Mouse (Mus musculus): ENCODE measurements around the gene Hyal3. TPM values are rescaled to one million over a fixed set of nuclear protein-coding genes. Genes with fewer than 3 reads are reported as not detected.

Gene Hyal3
- total RNA-seq, 1 experiment = 0.54 TPM

- Histone ChIP-seq H3K4me1 (ENCODE audit: control insufficient read depth in 2 of 2, insufficient read depth in 2 of 2, low read length in 2 of 2, poor library complexity in 1 of 2) (peaks cover 15 to 56% of the 10 kb centered on the region in 2 experiments; a peak in 3 of 4 replicates), H3K36me3 (ENCODE audit: control insufficient read depth, insufficient read depth, low read length, poor library complexity, severe bottlenecking) (peaks cover 6% of the 10 kb centered on the region; the same call in 1 of the 2 replicates), H3K4me3 (ENCODE audit: insufficient read depth in 1 of 2, low read depth in 1 of 2, low read length in 2 of 2, poor library complexity in 1 of 2, severe bottlenecking in 1 of 2) (peak overlapping the region; percentile 8 to 45; a peak in 2 of 4 replicates), H3K9ac (ENCODE audit: insufficient read depth, low read depth, low read length, poor library complexity, severe bottlenecking) (peak overlapping the region; percentile 66; the same call in 1 of the 2 replicates), H3K27ac (ENCODE audit: insufficient read depth, low read depth, low read length, poor library complexity, severe bottlenecking) (peak overlapping the region; percentile 50; the same call in 1 of the 2 replicates), H3K9me3 (ENCODE audit: control insufficient read depth, insufficient read depth, low read depth, low read length) (no peaks in the 10 kb centered on the region)
- no peak for TF ChIP-seq ZNF384 (IDR thresholded peaks at IDR 0.05; ENCODE audit: low read depth, low read length)
- TF ChIP-seq CHD2 (IDR thresholded peaks at IDR 0.05; ENCODE audit: low read depth, low read length) = peak; percentile 34; the same call in 1 of the 2 replicates
- in situ Hi-C loops (cut with MboI; ENCODE audit: low sequenced_read_pairs in 2 of 2, unreplicated experiment in 2 of 2) = no loop called here
- DNase-seq (ENCODE audit: low read depth, low spot score) = peak; percentile 98
Measured at GRCm38 (mm10) chr9:107626844-107627277, 46.2 kb downstream of the Hyal3 start.

GRCm38 (mm10) chr9:107627387-107628255 is 47.0 kb downstream of the Hyal3 start:
- DNase-seq (ENCODE audit: low read depth, low spot score) = no peak
- Histone ChIP-seq H3K9ac (ENCODE audit: insufficient read depth, low read depth, low read length, poor library complexity, severe bottlenecking) (peak overlapping the region; percentile 21; the same call in 1 of the 2 replicates), H3K27ac (ENCODE audit: insufficient read depth, low read depth, low read length, poor library complexity, severe bottlenecking) (peak overlapping the region; percentile 50; the same call in 1 of the 2 replicates), H3K36me3 (ENCODE audit: control insufficient read depth, insufficient read depth, low read length, poor library complexity, severe bottlenecking) (peaks cover 5% of the 10 kb centered on the region; the same call in 1 of the 2 replicates), H3K4me3 (ENCODE audit: insufficient read depth in 1 of 2, low read depth in 1 of 2, low read length in 2 of 2, poor library complexity in 1 of 2, severe bottlenecking in 1 of 2) (peak overlapping the region; percentile 9 to 19; a peak in 1 of 4 replicates), H3K4me1 (ENCODE audit: control insufficient read depth in 2 of 2, insufficient read depth in 2 of 2, low read length in 2 of 2, poor library complexity in 1 of 2) (peaks cover 15 to 63% of the 10 kb centered on the region in 2 experiments; a peak in 3 of 4 replicates), H3K9me3 (ENCODE audit: control insufficient read depth, insufficient read depth, low read depth, low read length) (no peaks in the 10 kb centered on the region)
- in situ Hi-C loops (cut with MboI; ENCODE audit: low sequenced_read_pairs in 2 of 2, unreplicated experiment in 2 of 2) = no loop called here
- TF ChIP-seq ZC3H11A (IDR thresholded peaks at IDR 0.05; ENCODE audit: borderline replicate concordance, low read depth, low read length) (no peak), MAFK (IDR thresholded peaks at IDR 0.05; ENCODE audit: insufficient read depth, low read depth, low read length) (no peak), CHD2 (IDR thresholded peaks at IDR 0.05; ENCODE audit: low read depth, low read length) (no peak), ZNF384 (IDR thresholded peaks at IDR 0.05; ENCODE audit: low read depth, low read length) (no peak), HCFC1 (IDR thresholded peaks at IDR 0.05; ENCODE audit: borderline replicate concordance, insufficient read depth, low read length) (no peak)

GRCm38 (mm10) chr9:107628721-107629410 is 48.2 kb downstream of the Hyal3 start:
- no peak for DNase-seq (ENCODE audit: low read depth, low spot score)
- Histone ChIP-seq H3K9ac (ENCODE audit: insufficient read depth, low read depth, low read length, poor library complexity, severe bottlenecking) (no peak overlapping the region), H3K4me3 (ENCODE audit: insufficient read depth in 1 of 2, low read depth in 1 of 2, low read length in 2 of 2, poor library complexity in 1 of 2, severe bottlenecking in 1 of 2) (peak overlapping the region; percentile 21 to 31; a peak in 3 of 4 replicates), H3K9me3 (ENCODE audit: control insufficient read depth, insufficient read depth, low read depth, low read length) (no peaks in the 10 kb centered on the region), H3K36me3 (ENCODE audit: control insufficient read depth, insufficient read depth, low read length, poor library complexity, severe bottlenecking) (peaks cover 5% of the 10 kb centered on the region; the same call in 1 of the 2 replicates), H3K4me1 (ENCODE audit: control insufficient read depth in 2 of 2, insufficient read depth in 2 of 2, low read length in 2 of 2, poor library complexity in 1 of 2) (peaks cover 17 to 64% of the 10 kb centered on the region in 2 experiments; a peak in 3 of 4 replicates), H3K27ac (ENCODE audit: insufficient read depth, low read depth, low read length, poor library complexity, severe bottlenecking) (peak overlapping the region; percentile 22; the same call in 1 of the 2 replicates)
- TF ChIP-seq HCFC1 (IDR thresholded peaks at IDR 0.05; ENCODE audit: borderline replicate concordance, insufficient read depth, low read length) (no peak), CHD2 (IDR thresholded peaks at IDR 0.05; ENCODE audit: low read depth, low read length) (no peak), ZC3H11A (IDR thresholded peaks at IDR 0.05; ENCODE audit: borderline replicate concordance, low read depth, low read length) (no peak), ZNF384 (IDR thresholded peaks at IDR 0.05; ENCODE audit: low read depth, low read length) (no peak), MAFK (IDR thresholded peaks at IDR 0.05; ENCODE audit: insufficient read depth, low read depth, low read length) (no peak)
- in situ Hi-C loops (cut with MboI; ENCODE audit: low sequenced_read_pairs in 2 of 2, unreplicated experiment in 2 of 2) = no loop called here

GRCm38 (mm10) chr9:107629411-107629730 is 48.8 kb downstream of the Hyal3 start:
- Histone ChIP-seq H3K9me3 (ENCODE audit: control insufficient read depth, insufficient read depth, low read depth, low read length) (no peaks in the 10 kb centered on the region), H3K4me1 (ENCODE audit: control insufficient read depth in 2 of 2, insufficient read depth in 2 of 2, low read length in 2 of 2, poor library complexity in 1 of 2) (peaks cover 14 to 60% of the 10 kb centered on the region in 2 experiments; a peak in 3 of 4 replicates), H3K36me3 (ENCODE audit: control insufficient read depth, insufficient read depth, low read length, poor library complexity, severe bottlenecking) (peaks cover 5% of the 10 kb centered on the region; the same call in 1 of the 2 replicates), H3K27ac (ENCODE audit: insufficient read depth, low read depth, low read length, poor library complexity, severe bottlenecking) (peak overlapping the region; percentile 69; the same call in 1 of the 2 replicates), H3K9ac (ENCODE audit: insufficient read depth, low read depth, low read length, poor library complexity, severe bottlenecking) (no peak overlapping the region), H3K4me3 (ENCODE audit: insufficient read depth in 1 of 2, low read depth in 1 of 2, low read length in 2 of 2, poor library complexity in 1 of 2, severe bottlenecking in 1 of 2) (peak overlapping the region; percentile 21 to 31; a peak in 3 of 4 replicates)
- no peak for DNase-seq (ENCODE audit: low read depth, low spot score)
- in situ Hi-C loops (cut with MboI; ENCODE audit: low sequenced_read_pairs in 2 of 2, unreplicated experiment in 2 of 2) = no loop called here
- TF ChIP-seq MAFK (IDR thresholded peaks at IDR 0.05; ENCODE audit: insufficient read depth, low read depth, low read length) (no peak), ZC3H11A (IDR thresholded peaks at IDR 0.05; ENCODE audit: borderline replicate concordance, low read depth, low read length) (no peak), HCFC1 (IDR thresholded peaks at IDR 0.05; ENCODE audit: borderline replicate concordance, insufficient read depth, low read length) (no peak), ZNF384 (IDR thresholded peaks at IDR 0.05; ENCODE audit: low read depth, low read length) (no peak), CHD2 (IDR thresholded peaks at IDR 0.05; ENCODE audit: low read depth, low read length) (no peak)

All from ES-E14 (cell line).